Mouse (Mus musculus) gastrocnemius, adult 18-20 months (tissue): ENCODE measurements around the gene Hsd17b13. TPM values are rescaled to one million over a fixed set of nuclear protein-coding genes. Genes with fewer than 3 reads are reported as not detected.
A peak's percentile ranks its signal among the peaks of the same experiment; 100 is the strongest.
"Not testable (repeated sequence)": the region's sequence is repeated elsewhere in the genome, so short reads cannot be mapped to it uniquely, and the experiment has no call there.

Experiments
- DNase-seq: peaks from one replicate; pipeline ENCODE4 v3.0.0; 2021; ENCODE audit warnings: low spot score
- total RNA-seq, 2 experiments: library from RNA; stranded (reverse); gene quantifications; 2 replicates each; pipeline ENCODE4 v1.2.3; 2021

Gene Hsd17b13
- total RNA-seq, 2 experiments from 2014 or later, result 0.47 TPM; not detected in 1

- DNase-seq, result no peak
These were observed 3.7 kb upstream of the Hsd17b13 start for GRCm38 (mm10) chr5:103980705-103981560.

DNA sequence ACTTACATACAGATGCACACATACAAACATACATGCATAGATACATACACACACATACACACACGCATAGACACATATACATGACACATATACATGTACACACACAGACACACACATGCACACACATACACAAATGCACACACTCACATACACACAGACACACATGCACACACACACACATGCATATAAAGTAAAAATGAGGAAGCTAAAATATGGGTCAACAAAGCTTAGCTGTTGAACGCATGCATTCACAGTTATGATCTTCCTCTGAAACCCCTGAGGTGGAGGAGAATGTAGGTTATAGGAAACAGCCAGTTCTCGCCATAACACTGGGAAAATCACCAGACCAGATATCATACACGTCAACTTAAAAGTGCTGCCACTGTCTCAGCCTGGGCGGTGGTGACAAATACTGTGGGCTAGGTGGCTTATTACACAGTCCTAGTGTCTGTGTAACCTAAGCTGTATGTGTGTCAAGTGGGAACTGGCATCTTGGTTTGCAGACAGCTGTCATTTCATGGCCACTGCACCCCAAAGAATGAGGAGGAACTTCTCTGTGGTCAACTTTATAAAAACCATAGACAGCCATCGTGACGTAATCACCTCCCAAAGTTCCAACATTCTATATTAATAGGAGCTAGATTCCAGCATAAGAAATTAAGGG is 829 bp upstream of the Hsd17b13 start:
- DNase-seq, result no peak

- DNase-seq, result no peak
These were observed 1.5 kb downstream of the Hsd17b13 start for GRCm38 (mm10) chr5:103975736-103976135.

DNA sequence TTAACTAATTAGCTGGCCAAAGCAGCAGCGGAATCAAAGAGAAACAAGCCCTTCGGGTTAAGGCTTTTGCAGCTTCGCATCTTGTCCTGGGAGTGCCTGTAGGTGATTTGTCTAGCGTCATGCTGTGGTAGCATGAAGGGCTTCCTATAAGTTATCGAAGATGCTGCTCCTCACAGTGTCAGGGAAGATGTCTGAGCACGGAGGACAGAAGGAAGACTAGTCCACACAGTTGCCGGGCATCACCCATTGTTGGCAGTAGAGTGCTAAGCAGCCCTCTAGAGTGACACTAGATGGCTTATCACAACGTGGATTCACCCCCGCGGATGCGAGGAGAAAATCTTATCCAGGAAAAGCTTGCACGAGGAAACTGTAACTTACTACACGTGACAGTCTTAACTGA is 4.4 kb downstream of the Hsd17b13 start:
- no peak for DNase-seq

GRCm38 (mm10) chr5:103972379-103972778 is 4.8 kb downstream of the Hsd17b13 start:
- DNase-seq, result no peak

DNA sequence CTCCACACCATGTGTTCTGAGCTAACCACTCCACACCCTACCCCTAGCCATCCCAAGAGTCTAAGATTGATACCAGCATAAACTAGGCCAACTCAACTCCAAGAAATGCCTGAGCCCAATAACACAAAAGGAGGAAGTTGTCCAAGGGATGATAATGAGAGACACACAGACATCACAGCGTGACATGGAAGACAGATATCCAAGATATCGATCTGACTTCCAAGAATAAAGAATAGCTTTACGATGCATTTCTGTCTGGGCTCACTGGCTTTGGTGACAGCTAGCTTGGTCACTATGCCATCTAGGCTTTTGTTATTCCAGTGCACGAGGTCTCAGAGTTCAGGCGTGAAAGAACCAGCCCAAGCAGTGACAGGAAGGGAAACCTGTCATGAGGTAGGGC is 6.2 kb downstream of the Hsd17b13 start:
- DNase-seq, result no peak

DNA sequence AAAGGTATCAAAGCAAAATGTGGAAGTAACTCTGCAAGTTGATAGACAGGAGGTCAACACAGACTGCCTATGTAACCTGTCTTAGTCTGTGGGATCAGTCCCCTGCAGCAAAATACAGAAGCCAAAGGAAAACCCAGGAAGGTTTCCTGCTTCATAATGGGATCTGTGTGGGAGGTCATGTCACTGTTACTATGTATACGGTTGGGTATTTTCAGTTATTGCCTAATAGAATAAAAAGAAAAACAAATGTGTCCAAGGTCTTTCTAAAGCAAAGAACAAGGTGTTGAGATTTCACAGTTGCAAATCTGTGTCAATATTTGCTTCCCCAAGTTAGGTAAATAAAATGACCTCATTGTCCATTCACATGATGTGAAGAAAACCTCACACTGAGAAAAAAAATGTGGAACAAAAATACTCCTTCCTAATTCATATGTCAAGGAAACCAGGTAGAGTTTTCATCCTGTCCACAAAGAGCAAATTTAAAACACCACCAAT is 14.2 kb downstream of the Hsd17b13 start:
- no peak for DNase-seq

DNA sequence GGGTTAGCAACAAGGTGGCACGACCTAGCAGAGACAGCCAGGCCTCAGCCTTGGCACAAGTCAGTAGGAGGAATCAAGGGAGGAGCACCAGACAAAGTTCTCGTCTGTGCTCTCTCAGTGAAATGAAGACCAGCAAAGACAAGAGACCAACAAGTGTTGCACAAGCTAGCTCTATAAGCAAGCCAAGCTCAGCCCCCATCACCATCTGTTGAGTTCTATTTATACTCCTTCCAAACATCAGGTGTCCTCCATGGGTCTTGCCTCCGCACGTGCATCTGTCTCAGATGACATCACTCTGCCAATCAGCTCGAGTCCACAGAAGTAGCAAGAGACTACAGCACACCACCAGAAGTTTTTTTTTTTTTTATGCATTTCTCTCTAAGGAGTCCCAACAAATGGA is 22.6 kb downstream of the Hsd17b13 start:
- peak; percentile 14 for DNase-seq

GRCm38 (mm10) chr5:103953135-103954083 is 23.8 kb downstream of the Hsd17b13 start:
- DNase-seq, result no peak

- DNase-seq, result not testable (repeated sequence)
These were observed 27.1 kb downstream of the Hsd17b13 start for GRCm38 (mm10) chr5:103950138-103950537.

DNA sequence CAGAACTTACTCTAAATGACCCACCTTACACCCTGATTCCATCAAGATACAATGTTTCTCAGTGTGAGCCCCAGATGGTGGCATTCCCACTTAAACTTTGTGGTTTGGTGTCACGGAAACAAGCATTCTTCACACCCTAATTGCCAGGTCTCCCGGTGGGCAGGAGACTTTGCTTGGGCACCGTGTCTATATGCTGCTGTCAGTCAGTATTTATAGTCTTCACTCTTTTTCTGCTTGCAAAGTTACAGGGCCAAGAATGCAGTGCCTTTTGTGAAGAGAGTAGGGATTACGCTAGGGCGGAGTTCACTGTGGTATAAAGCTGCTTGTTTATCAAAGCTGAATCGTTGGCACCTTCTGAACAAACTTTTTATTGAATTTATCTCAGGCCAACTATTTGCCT is 34.0 kb downstream of the Hsd17b13 start:
- DNase-seq, result no peak

GRCm38 (mm10) chr5:103939856-103940255 is 37.4 kb downstream of the Hsd17b13 start:
- no peak for DNase-seq

DNA sequence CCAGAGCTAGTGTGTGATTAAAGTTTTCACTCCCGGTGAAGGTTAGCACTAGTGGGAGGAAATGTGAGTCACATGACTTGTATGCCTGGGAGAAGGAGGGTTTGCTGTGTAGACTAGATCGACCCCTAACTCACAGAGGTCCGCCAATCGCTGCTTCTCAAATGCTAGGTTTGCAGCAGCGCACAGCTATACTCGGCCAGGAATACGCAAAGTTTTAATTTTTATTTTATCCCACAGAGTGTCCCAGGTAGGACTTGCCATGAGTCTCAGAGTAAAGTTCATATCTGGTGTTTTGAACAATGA is 37.9 kb downstream of the Hsd17b13 start:
- no peak for DNase-seq

GRCm38 (mm10) chr5:103938547-103939349 is 38.5 kb downstream of the Hsd17b13 start:
- no peak for DNase-seq

DNA sequence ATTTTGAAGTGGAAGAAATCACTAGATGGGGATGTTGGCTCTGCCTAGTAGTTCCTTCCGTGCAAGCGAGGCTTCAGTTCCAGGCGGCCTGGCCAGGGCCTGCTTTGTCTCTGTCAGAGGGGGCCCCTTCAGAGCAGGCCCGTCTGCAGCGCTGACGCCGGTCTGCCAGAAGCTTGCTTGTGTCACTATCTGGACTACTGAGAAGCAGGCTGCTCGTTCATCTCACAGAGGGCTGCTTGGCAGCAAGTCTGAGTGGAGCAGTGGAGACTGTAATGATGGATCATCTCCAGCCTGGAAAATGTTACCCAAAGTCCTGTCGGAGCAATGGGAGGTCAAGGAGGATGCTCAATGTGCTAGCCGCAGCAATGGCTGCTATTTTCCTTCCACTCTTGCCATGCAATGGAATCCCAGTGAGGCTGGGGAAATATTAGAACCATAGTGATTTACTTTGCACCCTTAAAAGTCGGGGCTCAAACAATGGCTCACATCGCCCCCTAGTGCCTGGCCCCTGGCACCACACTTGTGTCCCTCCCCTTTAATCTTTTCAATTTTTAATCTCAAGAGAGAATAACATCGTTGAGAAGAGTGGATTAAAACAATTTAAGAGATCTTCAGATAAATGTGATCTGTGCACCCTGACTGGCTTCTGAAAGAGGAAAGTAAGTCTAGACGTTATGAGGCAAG is 40.2 kb downstream of the Hsd17b13 start:
- peak; percentile 14 for DNase-seq

- not testable (repeated sequence) for DNase-seq
These were observed 45.3 kb downstream of the Hsd17b13 start for GRCm38 (mm10) chr5:103931924-103932323.

- DNase-seq, result no peak
These were observed 46.7 kb downstream of the Hsd17b13 start for GRCm38 (mm10) chr5:103930511-103930910.

DNA sequence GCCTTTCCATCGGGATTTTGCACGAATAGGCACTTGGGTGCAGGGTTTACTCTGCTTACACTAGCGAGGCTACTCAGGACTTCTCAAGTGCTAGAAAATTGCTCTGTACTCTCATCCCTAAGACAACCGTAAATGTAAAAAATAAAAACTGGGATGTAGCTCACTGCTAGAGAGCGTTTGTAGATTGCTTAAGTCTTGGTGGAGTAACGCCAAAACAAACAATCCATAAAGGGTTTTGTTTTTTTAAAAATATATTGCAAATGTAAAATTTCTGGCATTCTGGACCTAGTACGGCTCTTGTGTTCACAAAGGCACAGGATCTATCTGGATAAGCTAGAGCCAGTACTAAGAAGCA is 49.0 kb downstream of the Hsd17b13 start:
- no peak for DNase-seq

DNA sequence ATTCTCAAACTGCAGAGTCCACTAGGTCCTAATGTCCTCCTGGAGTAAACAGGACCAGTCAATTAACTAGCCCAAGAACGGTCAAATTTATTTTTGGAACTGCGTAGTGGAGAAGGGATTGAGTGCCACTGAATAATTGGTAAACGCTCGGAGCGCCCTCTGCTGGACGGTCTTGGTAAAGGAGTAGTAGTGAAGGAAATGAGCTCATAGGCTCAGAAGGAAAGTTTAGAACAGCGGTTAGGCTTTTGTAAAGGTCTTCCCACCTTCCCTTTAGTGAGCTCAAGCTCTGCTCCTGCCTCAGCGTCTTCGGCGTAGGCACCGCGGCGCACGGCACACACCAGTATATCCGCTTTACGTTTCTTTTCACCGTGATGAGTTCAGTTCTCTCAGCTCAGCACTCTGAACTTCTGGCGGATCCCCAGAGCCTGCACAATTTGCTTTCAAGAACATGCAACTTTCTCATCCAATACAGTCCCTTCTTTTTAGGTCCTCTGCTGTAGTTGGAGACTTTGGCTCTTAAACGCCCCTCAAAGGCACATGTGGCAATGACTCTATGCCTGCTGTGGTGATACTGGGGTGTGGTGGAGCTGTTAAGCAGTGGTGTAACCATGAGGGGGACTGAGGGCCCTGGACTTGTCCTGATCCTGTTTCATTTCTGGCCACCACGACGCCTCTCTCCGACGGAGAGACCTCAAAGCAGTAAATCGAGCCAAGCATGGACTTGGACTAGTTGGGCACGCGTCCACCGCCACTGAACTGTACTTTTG is 49.6 kb downstream of the Hsd17b13 start:
- peak; percentile 96 for DNase-seq

DNA sequence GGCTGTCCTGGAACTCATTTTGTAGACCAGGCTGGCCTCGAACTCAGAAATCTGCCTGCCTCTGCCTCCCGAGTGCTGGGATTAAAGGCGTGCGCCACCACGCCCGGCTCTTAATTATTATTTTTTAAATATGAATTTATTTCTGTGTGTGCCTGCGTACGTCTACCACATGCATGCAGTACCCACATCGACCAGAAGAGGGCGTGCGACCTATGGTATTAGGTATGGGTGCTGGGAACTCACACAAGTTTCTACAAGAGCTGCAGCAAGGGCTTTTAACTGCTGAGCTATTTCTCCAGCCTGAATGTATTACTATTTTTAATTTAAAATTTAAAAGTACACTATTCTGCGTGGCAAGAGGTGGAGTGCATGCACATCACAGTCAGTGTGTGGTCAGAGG is 50.8 kb downstream of the Hsd17b13 start:
- no peak for DNase-seq
